Mouse (Mus musculus): ENCODE data around the gene Fam209. TPM values are rescaled to one million over a fixed set of nuclear protein-coding genes. Genes with fewer than 3 reads are reported as not detected.

The Fam209 gene
- total RNA-seq, 2 experiments from 2014 or later = not detected

DNA sequence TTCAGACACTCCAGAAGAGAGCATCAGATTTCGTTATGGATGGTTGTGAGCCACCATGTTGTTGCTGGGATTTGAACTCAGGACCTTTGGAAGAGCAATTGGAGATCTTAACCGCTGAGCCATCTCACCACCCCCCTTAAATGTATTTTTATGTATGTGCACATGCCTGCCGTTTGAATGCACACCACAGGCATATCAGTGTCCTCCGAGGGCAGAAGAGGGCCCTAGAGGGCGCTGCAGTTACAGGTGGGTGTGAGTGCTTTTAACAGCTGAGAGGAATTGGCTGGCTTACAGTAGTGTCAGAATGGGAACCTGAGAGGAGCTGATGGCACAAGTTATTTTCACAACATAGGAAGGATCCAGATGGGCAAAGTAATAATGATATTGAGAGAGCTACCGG, 2.6 kb downstream of the Fam209 start:
- intact Hi-C loops (cut with DNase I) = loop anchor here (5.0 to 10.0 kb wide), 4 partner anchors 282 to 610 kb away; no protein-coding TSS in a partner anchor
- peak; percentile 21 to 44 for DNase-seq

DNA sequence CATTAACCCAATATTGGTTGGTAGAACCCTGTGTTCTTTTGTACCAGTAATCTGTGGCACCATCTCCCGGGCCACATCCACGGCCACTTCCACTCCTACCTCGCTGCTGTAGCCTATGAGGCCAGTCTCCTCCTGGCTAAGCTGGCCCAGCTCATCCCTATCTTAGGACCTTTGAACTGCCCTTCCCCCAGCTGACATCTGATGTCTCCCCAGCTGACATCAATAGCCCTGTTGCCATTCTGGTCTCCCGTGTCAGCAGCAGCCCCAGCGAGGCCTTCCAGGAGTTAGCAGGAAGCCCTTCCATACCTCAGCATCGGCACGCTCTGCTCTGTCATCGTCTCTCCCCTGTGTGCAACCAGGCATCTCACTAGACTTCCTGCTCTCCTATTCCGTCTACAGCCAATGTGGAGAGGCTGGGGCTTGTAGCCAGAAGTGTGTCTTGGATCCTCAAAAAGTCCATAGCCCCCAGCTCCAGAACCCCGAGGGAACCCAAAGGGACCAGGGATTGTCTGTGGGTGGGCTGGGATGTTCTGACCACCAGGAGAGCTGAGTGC, 4.5 kb downstream of the Fam209 start:
- intact Hi-C loops (cut with DNase I) = loop anchor here (2.0 to 10.0 kb wide), 5 partner anchors 24 to 608 kb away; no protein-coding TSS in a partner anchor
- no peak for DNase-seq

DNA sequence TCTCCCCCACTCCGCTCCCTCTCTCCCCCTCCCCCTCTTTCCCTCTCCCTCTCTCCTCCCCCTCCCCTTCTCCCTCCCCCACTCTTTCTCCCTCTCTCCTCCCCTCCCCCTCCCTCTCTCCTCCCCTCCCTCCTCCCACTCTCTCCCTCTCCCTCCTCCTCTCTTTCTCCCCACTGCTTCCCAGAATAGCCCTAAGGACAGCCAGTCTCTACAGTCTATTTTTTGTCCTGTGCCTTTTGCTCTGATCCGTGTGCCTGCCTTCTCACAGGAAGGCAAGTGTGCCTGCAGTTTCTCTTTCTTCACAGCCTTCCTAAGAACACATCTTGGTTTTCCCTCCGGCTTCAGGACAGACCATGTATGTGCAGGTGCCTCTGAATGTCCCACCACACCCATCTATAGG, 5.0 kb downstream of the Fam209 start:
- no peak for DNase-seq
- intact Hi-C loops (cut with DNase I) = loop anchor here (2.0 to 10.0 kb wide), 5 partner anchors 23 to 607 kb away; no protein-coding TSS in a partner anchor

DNA sequence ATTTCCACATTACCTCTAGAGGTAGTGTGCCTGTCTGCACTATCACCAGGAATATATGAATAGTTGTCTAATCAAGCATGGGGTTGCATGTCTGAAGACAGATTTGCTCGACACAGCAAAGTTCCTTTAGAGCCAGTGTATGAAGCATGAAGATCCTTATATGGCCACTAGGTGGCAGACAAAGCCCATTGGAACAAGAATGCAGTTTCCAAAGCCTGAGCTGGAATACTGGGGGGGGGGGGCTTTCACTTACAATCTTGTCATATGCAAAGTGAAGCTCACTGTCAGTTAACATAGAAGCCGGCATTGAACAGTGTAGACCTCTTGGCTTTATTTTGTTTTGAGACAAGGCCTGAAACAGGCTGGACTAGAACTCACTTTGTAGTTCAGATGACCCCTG, 5.5 kb downstream of the Fam209 start:
- peak; percentile 22 to 65 for DNase-seq

DNA sequence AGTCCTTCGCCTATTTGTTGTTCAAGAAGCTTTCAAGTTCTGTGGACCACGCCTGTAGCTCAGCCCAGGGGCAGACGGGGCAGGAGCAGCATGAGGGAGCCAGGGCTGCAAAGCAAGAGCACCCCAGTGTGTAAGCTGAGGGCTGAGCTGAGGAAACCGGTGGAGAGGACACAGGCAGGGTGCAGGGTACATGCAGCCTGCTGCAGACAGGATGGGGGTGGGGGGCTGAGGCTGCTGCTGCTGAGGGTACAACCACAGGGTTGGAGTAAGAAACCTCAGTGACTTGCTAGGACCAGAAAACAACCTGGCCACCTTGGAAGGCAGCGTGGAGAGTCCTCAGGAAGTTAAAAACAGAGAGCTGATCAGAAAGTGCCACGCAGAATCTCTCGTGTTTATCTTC, 8.0 kb downstream of the Fam209 start:
- intact Hi-C loops (cut with DNase I) = no loop called here
- DNase-seq = no peak

More for the DNA sequence above, 5.5 kb downstream of the Fam209 start:
- intact Hi-C loops (cut with DNase I) = loop anchor here (2.0 to 10.0 kb wide), 6 partner anchors 23 to 607 kb away; no protein-coding TSS in a partner anchor

DNA sequence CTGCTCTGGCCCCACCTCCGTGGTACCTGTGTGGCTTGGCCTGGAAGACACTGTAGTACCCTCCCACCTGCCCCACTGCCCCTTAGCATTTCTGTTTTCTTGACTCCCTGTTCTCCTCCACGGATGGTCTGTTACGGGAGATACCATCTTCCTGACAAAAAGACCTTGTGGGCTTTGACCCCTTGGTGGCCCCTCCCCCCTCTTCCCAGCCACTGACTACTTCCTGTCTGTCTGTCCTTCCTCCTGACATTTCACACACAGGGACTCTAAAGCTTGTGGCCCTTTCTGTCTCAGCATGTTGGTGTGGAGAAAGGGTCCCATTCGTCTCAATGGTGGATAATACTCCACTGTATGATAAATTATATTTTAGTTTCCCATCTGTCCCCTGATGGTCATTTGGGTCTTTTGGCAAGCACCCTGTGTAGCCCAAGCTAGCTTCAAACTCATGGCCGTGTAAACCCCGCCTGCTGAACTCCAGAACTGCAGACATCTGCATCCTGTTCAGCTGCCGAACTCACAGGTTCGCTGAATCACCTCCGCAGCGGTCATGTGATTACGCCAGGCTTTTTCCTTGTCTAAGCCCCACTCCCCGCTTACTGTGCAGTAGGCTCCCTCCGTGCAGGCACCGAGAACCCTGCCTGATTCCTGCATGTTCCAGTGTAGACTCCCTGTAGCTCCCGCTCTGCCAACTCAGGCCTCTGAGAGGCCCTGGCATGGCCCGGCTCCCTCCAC, 9.5 kb downstream of the Fam209 start:
- DNase-seq = no peak
- intact Hi-C loops (cut with DNase I) = no loop called here

DNA sequence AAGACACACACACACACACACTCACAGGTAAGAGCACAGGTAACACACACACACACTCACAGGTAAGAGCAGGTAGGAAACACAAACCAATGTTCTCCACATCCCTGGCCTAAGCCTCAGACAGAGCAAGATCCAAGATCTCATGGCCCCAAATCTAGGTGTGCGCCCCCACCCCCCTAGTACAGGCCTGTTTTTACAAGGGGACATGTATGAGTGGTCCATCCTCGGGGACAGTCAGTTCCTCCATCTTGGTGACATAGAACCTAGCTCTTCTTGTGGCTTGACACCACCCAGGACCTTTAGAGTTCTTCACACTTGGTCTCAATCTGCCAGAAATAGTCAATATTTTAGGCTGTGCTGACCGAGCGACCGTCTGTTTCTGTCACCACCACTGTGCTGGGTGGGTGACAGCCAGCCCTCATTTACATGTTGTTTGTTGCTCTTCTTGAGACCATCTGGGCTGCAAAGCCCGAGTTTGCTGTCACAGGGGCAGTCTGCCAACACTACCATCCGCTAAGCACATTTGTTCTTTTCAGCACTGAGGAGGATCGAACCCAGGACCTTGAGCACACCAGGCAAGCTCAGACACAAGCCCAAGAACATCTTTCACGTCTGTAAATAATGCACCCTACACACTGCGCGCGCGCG, 11.6 kb downstream of the Fam209 start:
- intact Hi-C loops (cut with DNase I) = no loop called here
- DNase-seq = no peak

DNA sequence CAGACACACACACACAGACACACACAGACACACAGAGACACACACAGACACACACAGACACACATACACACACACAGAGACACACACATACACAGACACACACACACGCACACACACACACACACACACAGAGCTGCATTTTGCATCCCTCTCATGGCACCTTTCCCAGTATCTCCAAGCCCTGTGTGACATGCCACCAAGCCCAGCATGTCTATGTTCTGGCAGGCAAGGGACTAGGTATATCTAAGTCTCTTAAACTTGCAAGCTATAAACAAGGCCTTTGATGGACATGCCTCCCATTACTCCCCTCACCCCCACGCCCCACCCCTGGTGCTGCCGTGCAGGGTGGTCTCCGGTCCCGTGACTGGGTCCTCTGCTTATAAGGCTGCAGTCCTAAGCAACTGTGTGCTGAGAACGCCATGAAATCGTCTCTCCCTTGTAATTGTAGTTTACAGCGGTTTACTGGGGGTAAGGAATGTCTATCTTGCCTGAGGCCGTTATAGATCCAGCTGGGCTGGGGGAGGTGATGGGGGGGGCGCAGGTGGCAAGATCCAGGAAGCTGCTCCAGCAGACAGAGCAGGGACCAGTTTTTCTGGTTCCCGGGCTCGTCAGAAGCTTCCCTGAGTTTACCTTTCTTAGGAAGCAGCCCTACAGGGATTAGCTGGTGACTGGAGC, 12.5 kb downstream of the Fam209 start:
- intact Hi-C loops (cut with DNase I) = no loop called here
- DNase-seq = no peak

DNA sequence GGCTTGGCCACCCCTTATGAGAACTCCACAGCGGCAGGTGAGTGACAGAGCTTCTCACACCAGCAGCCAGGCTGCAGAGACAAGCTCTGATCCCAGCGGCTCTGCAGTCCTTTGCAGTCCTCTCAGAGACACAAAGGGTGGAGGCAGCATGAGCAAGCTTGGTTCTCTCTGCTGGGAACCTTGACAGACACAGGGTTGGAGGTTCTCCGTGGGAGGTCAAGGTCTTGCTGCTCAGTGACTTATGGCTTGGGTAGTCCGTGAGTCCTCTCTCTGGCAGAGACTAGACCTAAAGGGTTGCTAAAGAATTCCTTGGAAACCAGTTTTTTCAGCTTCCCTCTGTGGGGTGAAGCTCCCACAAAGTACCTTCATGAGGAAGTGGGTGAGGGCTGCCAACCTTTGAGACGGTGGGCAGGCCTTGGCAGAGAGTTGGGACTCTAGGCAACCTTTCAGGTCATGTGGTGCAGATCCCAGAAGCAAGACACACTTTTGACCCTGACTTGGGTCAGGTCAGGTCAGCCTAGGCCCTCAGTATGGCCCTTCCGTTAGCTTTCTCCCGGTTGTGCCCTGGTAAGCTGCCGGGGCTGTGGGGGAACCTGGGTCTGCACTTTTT, 24.5 kb downstream of the Fam209 start:
- intact Hi-C loops (cut with DNase I) = no loop called here
- DNase-seq = no peak

DNA sequence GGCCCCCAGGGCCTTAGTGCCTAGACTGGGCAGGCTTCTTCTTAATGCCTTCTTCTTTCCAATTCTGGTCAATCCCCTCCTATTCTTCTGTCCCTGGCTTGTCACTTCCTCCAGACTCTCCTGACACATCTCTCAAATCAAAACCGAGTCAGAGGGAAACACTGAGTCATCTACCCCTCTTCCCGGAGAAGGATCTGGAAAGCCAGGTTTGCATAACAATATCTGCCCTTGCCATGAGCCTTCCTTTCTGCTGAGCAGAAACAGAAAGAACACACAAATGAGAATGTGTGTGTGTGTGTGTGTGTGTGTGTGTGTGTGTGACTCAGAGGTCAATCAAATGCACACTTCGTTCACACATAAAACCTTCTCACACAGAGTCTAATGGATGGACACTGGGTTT, 26.5 kb downstream of the Fam209 start:
- no peak for DNase-seq
- intact Hi-C loops (cut with DNase I) = no loop called here

DNA sequence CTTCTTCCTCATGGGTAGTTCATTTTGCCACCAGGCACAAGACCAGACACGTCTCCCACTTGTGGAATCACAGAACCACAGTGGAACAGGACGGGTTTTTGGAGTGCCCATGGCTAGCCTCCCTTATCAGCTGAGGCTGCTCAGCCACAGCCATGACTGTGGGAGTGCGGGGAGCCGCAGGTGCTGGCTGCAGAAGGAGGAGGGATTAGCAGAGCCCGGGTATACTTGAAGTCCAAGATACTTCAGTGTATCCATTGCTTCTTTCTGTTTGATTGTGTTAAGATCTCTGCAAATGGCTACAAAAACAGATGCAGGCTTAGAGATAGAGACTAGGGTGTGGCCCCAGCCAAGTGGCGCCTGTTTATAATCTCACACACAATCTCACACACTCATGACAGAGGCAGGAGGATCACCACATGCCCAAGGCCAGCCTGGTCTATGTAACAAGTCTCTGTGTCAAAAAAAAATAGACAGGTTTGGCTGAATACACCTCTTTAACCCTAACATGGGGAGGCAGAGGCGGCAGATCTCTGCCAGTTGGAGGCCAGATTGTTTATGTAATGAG, 28.5 kb downstream of the Fam209 start:
- intact Hi-C loops (cut with DNase I) = loop anchor here (2.0 kb wide), 1 partner anchor 24 kb away; no protein-coding TSS in a partner anchor
- no peak for DNase-seq

DNA sequence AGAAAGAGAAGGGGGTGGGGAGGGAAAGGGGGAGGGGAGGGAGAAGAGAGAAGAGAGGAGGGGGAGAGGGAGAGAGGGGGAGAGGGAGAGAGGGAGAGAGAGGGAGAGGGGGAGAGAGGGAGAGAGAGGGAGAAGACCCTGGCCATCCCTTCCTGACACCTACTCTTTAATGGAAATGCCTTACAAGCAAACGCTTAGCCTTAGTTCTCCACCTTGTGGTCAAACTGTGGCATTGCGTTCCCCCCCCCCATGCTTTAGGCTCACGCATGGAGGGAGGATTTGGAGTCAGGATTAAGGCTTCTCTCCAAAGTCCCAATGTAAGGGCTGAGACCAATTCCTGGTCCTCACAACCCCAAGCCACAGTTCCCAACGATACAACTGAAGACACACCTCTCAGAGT, 29.0 kb downstream of the Fam209 start:
- DNase-seq = peak in 1 of 2 experiments; percentile 40
- intact Hi-C loops (cut with DNase I) = loop anchor here (2.0 kb wide), 1 partner anchor 25 kb away; no protein-coding TSS in a partner anchor

DNA sequence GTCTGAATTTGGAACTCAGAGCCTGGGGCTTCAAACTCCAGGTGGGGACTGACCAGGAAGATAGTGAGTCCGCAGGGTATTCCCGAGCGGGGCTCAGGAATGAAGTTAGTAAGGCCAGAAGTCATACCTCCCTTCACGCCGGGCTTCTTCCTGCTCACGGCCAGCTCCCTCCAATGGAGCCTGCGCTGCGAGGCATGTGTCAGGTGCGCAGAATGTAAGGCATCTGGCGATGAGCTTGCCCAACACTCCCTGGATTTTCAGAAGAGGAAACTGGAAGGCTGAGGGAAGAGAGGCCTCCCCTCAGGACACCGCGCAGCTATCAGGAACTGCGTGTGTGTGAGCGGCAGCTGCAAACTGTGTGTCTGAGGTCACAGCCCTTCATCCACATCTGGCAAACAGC, 29.8 kb downstream of the Fam209 start:
- intact Hi-C loops (cut with DNase I) = loop anchor here (2.0 kb wide), 1 partner anchor 279 kb away; no protein-coding TSS in a partner anchor
- DNase-seq = no peak

DNA sequence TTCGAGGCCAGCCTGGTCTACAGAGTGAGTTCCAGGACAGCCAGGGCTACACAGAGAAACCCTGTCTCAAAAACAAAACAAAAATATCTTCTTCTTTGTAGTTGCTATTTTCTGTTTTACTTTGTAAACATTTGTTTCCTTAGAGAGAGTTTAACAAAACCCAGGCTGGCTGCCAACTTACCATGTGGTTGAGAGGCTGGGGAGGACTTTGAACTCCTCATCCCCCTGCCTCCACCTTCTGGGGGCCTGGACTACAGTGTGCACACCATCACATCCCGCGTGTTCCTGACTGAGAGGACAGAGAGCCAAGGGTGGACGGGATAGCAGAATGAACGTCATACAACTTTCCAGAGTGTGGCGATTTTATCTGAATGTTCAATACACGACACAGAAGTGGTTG, 33.8 kb downstream of the Fam209 start:
- intact Hi-C loops (cut with DNase I) = no loop called here
- DNase-seq = no peak

DNA sequence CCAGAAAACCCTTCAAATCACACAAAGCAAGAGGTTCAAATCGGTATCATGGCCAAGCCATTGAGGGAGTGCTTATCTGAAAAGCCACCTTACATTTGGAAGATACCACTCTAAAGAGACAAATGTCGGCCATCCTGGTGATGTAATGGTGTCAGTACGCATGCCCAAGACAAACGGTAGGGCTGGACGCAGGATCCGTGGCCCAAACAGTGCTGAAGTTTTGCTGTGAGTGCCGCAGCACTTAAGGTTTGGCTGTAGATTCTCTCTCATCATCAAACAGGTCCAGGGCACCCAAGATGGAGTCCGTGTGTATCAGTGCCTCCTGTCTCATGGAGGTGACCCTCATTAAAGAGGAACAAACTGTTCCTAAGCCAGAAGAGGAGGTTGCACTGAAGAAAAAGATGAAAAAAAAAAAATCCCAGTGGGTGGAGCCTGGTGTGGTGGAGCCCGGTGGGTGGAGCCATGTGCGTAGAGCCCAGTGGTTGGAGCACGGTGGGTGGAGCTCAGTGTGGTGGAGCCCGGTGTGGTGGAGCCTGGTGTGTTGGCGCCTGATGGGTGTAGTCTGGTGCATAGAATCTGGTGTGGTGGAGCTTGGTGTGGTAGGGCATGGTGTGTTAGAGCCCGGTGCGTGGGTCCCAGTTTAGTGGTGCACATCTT, 37.9 kb downstream of the Fam209 start:
- intact Hi-C loops (cut with DNase I) = no loop called here
- DNase-seq = no peak

DNA sequence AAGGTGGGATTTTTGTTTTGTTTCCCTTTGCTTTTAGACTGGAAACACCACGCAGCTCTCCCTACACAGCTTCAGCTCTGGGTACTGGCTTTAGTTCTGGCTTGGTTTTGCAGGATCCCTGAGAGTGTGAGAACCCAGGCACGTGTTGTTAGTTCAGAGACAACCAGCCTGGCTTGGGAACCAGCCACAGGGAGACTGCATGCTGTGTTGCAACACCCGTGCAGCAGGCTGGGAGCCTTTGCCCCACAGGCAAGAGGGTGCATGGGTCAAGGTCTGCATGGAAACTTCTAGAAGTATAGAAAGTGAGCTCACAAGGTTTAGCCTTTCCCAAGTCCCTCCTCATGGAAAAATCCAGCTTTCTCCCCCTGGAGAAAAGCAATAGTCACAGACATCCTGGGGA, 38.6 kb downstream of the Fam209 start:
- DNase-seq = no peak
- intact Hi-C loops (cut with DNase I) = no loop called here

DNA sequence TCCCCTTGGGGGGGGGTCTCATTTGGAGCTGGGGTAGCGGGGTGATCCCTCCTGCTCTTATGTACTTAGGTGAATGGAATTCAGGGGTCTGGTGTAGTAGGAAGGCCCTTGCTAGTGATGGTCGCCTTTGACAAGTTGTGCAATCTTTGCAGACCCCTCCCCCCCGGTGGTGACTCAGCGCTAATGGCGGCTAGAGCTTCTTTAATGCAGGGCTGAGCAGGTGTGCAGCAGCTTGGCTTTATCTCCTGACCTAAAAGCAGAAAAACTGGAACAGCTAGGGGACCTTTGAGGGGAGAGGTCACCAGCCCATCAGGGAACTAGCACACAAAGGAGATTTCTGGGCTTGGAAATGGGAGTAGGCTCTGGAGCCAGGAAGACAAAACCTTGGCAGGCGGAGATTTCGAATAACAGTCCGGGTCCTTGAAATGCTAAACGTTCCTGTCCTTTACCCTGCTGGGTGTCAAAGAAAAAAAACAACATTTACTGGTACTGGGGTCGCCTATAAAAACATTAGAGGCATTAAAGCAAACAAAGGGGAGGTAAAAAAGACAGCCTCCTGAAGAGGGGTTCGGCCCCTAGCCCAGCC, 44.2 kb downstream of the Fam209 start:
- intact Hi-C loops (cut with DNase I) = no loop called here

DNA sequence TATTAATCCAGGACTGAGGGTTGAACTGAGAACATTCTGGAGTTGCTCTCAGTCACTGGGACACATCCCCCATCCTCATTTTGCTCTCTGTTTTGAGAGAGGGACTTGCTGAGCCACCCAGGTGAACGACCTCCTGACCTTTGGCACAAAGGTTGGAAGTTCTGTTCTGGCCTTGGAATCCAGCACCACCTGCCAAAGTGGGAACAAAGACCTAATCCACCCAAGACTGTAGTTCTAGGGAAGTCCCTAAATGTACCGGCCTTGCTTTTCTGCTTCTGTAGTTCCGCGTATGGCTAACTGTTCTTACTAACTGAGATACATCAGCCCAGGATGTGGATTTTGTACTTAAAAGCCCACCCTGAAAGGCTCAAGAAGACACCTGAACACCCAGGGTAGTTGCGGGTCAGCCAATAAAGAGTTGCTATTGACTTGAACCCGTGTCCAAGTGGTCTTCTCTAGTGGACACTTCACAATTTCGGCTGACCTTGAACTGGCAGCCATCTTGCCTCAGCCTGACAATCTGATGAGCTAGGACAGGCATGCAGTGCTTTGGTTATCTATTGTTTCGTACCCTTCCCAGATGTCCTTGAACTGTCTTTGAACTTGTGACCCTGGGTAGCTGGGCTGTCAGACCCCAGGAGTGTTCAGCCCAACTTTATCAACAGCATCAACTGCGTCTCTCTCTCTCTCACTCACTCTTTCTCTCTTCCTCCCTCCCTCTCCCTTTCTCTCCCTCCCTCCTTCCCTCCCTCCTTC, 48.5 kb downstream of the Fam209 start:
- DNase-seq = no peak
- intact Hi-C loops (cut with DNase I) = no loop called here

More for the DNA sequence above, 44.2 kb downstream of the Fam209 start:
- DNase-seq = no peak

All from heart, postnatal 14 days (tissue).